Mouse (Mus musculus) layer of hippocampus, adult 6 months (tissue): Measurements from ENCODE around the gene Olfr339. TPM values are rescaled to one million over a fixed set of nuclear protein-coding genes. Genes with fewer than 3 reads are reported as not detected.

Experiments
- long read RNA-seq, 2 experiments: library from polyadenylated mRNA; unstranded; transcript quantifications; one replicate each; pipeline ENCODE4 v2.0.0; 2019 to 2020
- polyA plus RNA-seq: library from polyadenylated mRNA; unstranded; fragments of <200 nt; fragmentation: Nextera tagmentation; gene quantifications from 2 replicates; pipeline ENCODE4 v1.2.3, GENCODE M21; 2021

The Olfr339 gene
- polyA plus RNA-seq, result not detected in 2 replicates
- long read RNA-seq, experiment 1, result 0 reads
- long read RNA-seq, experiment 2, result 0 reads

DNA sequence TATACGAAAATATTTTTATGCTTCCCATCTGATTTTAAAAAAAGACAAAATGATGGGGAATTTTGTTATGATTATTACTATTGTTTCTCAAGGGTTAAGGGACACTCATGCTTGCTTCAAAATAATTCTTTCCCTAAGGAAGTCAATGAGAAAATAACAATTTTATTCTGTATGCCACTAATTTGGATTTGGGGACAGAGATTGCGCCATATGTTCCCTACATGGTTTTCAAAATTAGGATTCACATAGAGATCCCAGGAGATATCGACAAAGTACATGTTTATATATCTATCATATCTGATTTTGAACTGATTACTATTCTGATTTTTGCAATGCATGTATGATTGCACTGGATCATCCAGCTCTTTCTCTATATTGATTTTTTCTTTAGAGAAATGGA, at the start of gene Olfr339:
Gene Olfr339 (plus strand): TSS at position 301 of the 400 bp plus-strand sequence.

DNA sequence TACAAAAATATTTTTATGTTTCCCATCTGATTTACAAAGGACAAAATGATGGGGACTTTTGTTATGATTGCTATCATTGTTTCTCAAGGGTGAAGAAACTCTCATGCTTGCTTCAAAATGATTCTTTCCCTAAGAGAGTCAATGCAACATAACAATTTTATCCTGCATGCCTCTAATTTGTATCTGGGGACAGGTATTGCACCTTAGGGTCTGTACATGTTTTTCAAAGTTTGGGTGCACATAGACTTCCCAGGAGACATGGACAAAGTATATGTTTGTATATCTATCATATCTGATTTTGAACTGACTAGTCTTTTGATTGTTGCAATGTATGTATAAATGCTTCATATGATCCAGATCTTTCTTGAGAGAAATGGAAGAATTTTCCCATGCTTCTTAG, 45.5 kb upstream of the Olfr339 start, which contains the start of gene Olfr338:
Gene Olfr338 (plus strand): TSS at position 301 of the 400 bp plus-strand sequence.

DNA sequence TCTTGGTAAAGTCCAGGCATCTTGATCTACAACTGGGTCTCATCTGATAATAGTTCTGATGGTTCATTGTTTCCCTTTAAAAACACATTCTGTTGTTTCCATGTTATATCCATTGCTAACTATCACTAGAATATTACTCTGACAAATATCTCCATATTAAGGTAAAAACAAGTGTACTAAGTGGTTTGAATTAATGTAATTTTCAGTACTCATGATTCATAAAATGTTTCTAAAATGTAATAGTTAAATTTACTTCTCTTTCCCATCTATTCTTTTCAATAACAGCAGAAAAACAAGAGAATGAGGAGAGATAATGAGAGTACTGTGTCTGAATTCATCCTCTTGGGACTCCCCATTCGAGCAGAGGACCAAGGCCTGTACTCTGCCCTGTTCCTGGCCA, 33.5 kb downstream of the Olfr339 start, which contains the start of gene Olfr340:
Gene Olfr340 (plus strand): TSS at position 301 of the 400 bp plus-strand sequence.

Other genes with a start within 250 kb of the Olfr339 start
- gene Ptgs1, start 188.5 kb upstream of the Olfr339 start, polyA plus RNA-seq, result 12.1 and 16.1 TPM in 2 replicates
- gene Olfr338, start 45.4 kb upstream of the Olfr339 start, polyA plus RNA-seq, result not detected in 2 replicates
- gene Olfr340, start 33.6 kb downstream of the Olfr339 start, polyA plus RNA-seq, result not detected in 2 replicates
- gene Olfr341, start 63.5 kb downstream of the Olfr339 start, polyA plus RNA-seq, result not detected in 2 replicates
- not detected in 2 replicates for gene Olfr342, start 106.1 kb downstream of the Olfr339 start, polyA plus RNA-seq
- gene Olfr344, start 147.7 kb downstream of the Olfr339 start, polyA plus RNA-seq, result not detected in 2 replicates
- gene Olfr345, start 221.1 kb downstream of the Olfr339 start, polyA plus RNA-seq, result not detected in 2 replicates